Mouse (Mus musculus) c-Kit-negative CD71-positive TER-119-positive erythroid progenitor cells, embryonic 14.5 days (primary cell): ENCODE measurements around the gene 6430628N08Rik.

Source experiments
- DNase-seq: peaks from one replicate; pipeline ENCODE4 v3.0.0-alpha.2; 2013; ENCODE audit warnings: low read depth, low spot score

Gene 6430628N08Rik

DNA sequence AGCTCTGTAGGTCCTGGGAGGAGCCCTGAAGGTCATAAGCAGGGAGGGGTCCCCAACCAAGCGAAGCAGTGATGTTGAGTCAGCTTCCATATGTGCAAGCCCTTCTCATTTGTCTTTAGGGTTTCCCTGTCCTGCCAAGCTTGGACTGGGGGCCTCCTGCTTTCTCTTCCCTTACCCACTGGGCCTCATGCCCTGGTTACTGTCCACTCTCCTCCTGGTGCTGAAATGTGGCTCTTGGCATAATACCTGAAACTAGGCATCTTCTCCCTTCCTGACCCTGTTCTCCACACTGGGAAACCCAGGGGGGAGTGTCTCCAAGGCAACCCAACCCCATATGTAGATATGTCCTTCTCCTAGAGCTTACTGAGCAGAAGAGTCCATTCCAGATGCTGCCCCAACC lies 3.6 kb upstream of the 6430628N08Rik start:
- DNase-seq = no peak

DNA sequence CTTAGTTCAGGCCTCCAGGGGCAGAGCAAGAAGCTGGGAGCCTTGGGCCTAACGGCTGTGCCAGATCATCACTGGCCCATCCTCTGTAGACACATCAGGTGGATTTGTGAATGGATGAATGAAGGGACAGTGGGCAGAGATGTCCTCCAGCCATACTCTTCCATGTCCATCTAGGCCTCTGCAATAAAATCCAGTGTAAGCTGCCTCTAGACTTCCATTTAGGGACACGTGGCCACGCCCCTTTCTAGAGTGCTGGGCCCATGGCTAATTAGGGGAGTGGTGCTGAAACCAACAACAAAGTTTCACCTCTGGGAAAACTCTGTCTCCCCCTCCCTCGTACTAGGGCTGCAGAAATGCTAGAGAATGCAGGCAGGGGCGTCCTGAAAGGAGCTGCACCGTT lies 399 bp upstream of the 6430628N08Rik start:
- DNase-seq = no peak

DNA sequence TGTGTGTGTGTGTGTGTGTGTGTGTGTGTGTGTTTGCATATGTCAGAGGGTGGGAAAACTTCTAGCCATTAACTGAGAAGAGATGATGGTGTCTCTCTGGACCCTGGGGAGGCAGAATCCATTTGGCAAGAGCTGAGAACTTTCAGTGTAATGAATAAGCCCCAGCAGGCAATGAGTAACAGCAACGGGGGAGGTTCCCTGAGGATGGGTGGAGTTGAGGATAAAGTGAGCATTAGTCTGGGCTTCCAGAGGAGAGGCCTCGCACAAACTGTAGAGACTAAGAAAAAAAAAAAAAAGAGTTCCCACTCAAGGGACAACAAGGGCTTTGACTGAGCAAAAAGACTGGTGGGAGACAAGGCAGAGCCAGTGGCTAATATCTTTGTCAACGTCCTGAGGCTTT lies 3.8 kb downstream of the 6430628N08Rik start:
- DNase-seq = no peak

DNA sequence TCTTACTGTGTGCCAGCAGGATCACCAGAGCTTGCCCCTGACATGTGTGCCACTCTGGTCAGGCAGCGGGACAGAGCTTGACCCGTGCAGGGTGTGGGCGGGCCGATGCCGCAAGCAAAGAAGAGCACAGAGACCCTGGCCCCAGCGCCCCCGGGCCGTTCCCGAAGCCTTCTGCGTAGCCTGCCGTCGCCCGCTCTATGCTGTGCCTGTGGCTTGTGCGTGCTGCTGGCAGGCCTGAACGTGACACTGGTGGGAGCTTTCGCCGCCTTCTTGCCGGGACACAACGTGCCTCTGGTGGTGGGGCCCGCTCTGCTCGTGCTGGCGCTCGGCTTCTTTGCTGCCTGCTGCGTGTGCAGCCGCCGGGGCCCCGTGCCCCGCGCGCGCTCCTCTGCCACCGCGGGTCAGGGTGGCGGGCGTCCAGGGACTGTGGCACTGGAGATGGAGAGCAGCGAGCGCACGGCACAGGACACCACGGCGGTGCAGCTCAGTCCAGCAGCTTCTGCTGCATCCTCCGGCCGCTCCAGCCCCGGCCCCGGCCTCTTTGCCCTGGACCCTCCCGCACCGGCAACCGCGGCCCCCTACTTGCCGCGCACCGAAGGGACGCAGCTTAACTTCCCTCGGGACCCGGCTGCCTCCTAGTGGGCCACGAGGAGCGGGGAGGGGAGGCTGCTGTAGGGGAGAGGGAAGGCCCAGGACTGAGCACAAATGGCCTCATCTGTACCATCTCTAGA lies 7.6 kb downstream of the 6430628N08Rik start:
- DNase-seq = no peak

DNA sequence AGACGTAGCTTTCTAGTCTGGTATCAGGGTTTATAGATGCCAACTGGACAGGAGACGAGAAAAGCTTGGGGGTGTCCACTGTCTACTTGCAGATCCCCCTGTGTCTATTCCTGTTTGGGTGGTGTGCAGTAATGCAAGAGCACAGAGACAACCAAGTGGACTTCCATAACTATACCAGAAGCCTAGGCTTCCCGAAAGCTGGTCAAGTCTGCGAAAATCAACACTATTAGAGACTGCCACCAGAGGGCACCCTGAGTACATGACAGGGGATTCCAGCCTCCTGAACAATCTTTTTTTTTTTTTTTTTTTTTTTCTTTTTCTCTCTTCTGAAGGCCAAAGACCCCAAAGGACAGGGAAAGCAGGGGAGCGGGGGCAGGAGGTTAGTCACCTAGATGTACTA lies 12.4 kb downstream of the 6430628N08Rik start:
- DNase-seq = peak; percentile 28

DNA sequence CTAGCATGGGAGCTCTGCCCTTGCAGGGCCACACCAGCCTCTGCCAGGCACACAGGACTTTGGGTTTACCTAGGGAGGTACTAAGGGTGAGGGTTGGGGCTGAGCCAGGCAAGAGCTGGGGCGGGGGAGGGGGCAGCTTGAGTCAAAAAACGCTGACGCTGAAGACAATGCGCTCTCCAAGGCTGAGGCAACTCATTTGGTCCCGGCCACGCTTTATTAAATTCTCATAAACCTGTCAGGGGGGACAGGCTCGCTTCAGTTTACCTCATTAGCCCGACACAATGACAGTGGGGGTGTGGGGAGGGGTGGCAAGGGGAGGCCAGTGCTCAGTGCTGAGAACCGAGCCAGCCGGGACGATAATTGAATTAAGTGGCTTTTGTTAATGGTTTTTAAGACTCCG lies 13.9 kb downstream of the 6430628N08Rik start:
- no peak for DNase-seq

DNA sequence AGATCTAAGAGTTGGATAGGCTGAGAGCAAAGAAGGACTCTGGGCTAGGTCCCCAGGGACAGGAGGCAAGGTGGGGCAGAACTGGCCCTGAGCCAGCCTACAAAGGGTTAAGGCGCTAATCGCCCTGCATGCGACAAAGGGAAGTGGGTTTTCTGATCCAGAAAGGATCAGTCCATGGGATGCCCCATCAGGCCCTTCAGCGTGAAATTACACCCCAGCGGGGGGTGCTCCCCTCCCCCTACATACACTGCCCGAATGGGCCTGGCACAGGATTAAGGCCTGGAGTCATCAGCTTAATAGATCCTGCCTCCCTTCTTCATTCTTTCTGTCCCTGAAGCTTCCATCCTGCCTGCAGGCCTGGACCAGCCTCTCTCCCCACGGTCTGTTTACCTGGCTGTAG lies 15.2 kb downstream of the 6430628N08Rik start:
- no peak for DNase-seq

DNA sequence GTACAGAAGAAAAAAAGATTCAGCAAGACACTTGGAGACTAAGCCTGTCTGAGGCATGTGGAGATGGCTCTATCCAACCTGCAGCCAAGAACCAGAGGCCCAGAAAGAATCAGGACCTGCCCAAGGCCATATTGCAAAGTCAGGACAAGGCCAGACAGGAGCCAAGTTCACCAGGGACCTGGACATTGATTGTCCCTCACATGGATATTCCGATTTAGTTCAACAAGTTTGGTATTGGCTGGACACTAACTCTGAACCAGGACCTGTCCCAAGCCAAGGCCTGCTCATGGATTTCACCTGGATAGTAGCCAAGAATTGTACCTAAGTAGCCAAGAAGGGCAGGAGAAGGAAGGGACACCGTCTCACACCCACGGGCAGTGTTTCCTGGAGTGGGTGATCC lies 16.3 kb downstream of the 6430628N08Rik start:
- DNase-seq = no peak

DNA sequence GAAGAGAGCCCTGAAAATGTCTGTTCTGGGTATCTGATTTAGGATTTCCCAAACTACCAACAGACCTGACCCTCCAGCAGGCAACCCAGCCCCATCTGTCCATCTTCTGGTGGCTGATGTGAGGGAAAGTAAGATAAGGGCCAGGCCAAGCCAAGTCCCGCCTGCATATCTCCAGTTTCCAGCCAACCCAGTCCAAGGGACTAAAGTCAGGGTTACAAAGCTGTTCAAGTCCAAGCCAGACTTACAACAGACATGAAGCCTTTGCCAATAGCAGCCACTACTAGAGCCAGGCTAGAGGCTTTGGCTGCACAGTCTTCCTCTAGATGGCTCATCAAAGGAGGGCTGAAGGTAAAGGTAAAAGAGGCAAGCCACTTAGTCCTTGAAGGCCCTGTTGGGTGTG lies 17.5 kb downstream of the 6430628N08Rik start:
- DNase-seq = no peak

DNA sequence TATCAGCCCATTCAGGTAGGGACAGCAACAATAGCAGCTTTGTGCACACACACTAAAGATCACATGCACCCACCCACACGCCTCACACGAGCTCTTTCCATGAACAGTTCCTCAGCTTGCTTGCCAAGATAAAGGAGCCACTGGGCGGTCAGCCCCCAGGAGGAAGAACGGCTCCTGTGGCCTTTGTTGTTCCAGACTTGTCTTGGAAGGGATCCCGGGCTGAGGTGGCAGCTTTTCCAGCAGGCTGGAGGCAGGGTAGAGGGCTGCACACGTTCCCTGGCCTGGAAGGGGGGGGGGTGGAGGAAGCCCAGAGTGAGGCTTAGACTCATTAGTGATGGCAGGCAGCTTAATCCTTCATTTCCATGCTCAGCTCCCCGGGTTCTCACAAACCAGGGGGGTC lies 18.2 kb downstream of the 6430628N08Rik start:
- DNase-seq = no peak

DNA sequence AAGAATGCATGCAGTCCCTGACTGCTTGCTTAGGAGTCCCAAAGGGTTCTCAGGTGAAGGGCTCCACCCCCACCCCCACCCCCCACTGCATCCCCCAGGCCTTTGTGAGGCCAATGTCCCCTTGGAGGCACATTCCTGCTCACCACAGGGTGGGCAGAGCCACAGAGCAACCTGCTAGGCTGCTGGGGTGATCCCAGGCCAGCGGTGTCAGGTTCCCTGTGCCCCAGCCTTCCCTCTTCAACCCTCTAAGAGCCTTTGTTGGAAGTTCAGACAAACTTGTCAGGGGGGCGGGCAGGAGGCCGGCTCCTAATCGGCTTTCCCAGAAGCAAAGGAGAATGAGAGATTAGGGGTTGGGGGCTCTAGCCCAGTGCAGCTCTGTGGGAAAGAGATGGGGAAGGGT lies 21.1 kb downstream of the 6430628N08Rik start:
- DNase-seq = no peak

DNA sequence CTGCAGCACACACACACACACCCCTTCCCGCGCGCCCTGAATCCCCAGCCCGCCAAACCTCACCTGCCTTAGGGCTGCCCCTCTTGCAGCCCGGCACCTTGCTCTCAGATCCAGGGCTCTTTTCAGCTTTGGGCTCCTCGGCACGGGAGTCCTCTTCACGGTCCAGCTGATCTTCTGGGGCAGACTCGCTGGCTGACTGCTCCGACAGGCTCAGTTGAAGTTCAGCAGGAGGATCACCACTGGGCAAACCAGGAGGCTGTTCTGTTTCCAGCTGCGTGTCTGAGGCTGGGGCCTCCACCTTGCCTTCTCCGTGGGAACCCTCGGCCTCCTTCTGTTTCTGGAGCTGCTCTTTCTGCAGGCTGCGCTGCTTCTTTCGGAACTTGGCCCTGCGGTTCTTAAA lies 29.4 kb downstream of the 6430628N08Rik start:
- no peak for DNase-seq

DNA sequence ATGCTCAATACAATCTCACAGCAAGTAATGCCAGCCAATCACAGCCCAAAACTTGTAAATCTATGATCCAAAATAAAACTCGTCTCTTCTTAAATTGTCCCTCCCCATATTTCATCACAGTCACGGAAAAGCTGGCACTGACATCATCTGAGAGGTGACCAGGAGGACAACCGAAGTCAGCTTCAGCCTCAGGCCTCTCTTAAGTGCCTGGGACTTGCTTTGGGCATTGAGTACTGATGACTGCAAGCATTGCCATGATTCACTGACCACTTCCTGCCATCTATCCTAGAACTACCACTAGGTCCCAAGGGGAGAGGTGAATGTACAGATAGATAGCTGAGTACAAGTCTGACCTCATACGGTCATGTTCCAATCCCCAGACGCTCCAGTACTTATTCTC lies 32.2 kb downstream of the 6430628N08Rik start:
- no peak for DNase-seq

DNA sequence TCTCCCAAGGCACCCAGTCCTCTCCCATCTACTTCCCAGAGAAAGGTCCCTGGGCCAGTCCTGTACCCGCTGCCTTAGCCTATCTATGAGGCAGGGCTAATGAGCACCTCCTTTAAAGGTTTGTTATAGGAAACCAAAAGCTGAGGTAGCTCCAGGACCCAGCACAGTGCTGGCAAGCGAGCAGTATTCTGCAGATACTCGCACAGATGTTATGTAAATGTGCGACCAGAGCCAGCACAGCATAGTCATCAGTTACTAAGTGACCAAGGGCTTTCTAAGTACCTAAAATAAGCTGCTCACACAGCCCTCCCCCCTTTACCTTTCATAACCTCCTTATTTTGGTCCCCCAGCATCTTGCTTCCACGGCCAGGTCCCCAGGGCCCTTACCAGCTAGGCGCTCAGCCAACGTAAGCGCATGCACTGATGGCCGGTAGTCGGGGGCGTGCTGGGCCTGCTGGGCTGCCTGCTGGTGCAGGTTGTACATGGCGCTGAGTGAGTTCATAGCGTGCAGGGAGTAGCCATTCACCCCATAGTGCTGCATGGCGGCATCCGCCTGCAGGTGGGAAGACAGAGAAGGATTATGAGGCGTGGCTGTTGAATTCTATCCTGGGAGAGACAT lies 32.9 kb downstream of the 6430628N08Rik start:
- DNase-seq = no peak

DNA sequence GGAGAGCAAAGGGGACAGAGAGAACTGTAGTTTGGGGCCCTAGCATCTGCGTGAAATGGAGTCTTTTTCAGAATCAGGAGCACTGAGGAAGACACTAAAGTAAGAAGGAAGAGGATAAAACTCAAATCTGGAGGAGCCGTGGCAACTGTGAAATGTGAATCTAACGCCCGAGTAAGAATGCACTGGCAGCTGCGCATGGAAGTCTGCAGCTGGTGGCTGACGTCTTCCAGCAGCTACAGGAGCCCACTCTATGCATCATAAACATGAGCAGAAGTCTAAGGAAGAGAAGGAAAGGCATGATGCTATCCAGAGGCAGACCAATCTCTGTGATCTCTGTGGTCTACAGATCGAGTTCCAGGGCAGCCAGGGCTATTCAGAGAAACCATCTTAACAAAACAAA lies 37.2 kb downstream of the 6430628N08Rik start:
- no peak for DNase-seq

DNA sequence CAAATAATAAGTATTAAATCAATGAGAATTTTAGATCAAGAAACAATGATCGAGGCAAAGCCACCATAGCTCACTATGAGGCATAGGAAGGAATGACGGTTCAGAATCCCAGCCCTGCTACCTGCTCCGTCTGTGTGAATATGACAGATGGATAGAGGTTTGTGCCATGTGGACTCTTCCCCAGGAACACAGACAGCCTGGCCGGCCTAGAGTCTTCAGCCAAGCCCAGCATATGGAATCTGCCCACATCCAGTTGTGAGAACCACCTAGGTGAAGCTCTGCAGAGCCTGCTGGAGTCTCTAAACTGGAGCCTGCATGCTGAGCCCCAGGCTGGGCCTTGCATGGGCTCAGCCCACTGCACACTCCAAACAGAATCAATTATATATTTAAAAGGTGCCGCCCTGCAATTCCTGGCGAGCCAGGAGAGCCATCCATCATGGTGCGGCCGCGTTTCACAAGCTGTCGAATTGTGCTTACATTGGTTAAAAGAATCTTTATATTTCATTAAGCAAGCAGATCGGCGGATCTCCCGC lies 41.2 kb downstream of the 6430628N08Rik start:
- no peak for DNase-seq

DNA sequence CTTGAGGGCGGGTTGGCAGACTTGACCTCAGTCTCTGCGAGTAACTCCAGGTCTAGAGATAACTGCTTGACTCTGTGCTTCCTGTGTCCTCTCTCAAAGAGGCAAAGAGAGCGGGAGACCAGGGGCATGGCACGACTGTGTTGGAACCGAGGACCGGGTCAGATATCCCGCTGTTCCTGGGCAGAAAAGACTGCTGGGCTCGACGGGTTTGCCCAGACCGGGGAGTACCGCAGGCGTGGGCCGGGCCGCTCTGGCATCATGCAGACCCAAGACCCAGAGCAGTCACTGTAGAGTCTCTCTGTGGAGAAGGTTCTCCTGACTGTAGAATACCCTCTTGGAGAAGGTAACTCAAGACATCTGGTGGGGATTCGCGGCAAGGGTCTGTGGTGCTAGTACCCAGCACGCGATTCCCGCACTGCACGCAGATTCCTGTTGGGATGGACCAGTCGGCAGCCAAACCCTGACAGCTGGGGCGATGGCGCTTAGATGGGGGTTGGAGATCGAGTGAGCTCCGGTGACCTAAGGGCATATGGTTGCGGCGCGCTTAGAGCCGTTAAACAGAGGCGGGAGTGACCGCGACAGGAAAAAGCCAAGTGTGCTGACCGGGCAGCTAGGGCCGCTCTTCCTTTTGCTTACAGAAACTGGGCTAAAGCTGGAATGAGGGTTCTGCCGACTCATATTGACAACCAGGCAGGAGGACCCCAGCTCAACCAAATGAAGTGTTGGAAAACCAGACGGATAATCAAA lies 45.5 kb downstream of the 6430628N08Rik start:
- no peak for DNase-seq

DNA sequence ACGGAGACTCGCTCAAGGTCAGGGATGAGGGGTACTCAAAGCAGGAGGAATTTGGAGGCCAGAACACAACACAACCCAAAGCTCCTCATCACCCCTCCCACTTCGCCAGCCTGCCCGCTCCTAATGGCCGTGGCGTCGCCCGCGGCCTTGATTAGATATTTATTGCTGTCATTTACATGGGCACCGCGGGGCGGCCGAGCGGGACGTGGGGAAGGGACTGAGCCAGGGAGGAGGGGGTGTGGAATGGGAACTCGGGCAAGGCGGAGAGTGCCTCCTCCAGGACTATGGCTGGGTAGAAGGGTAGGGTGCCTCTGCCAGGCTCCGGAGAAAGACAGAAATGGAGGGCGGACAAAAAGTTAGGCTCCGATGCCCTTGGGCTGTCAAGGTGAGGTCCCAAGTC lies 46.2 kb downstream of the 6430628N08Rik start:
- no peak for DNase-seq

DNA sequence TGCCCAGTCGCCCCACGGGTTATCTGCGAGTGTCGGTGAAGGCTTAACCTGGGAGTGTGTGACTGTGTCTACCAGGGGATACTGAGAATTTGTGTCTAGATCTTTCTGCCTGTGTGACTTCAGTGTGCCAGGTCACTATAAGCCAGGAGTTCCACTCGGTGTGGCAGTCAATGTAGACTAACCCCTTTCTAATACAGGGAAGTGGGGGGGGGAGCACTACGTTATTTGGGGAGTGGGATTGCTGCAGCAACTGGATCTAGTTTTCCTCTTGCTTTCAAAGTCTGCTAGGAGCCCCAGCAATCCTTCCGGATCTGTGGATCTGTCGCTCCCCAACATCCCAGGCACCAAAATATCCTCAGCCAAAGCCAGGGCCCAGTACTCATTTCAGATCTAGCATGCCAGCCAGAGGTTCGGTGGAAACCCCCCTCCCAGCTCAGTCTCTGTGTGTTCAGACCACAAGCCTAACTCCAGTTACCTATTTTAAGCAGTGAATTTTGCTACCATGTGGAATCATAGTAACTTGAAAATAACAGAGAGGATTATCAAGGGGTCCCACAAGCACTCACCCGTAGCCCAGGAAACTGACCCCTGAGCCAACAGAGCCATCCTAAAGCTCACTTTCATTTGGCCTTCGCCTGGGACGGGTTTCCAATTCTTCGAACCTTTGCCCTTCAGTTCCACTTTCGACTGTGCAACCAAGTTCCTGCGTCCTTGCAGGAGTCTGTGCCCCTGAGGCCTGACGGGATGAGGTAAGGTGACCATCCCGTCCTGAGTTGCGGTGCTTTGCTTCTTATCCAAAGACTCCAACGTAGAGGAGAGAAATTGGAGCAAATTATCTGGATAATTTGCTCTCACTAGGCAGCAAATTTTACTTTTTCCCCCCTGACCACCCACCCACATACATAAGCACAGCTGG lies 46.9 kb downstream of the 6430628N08Rik start:
- no peak for DNase-seq

DNA sequence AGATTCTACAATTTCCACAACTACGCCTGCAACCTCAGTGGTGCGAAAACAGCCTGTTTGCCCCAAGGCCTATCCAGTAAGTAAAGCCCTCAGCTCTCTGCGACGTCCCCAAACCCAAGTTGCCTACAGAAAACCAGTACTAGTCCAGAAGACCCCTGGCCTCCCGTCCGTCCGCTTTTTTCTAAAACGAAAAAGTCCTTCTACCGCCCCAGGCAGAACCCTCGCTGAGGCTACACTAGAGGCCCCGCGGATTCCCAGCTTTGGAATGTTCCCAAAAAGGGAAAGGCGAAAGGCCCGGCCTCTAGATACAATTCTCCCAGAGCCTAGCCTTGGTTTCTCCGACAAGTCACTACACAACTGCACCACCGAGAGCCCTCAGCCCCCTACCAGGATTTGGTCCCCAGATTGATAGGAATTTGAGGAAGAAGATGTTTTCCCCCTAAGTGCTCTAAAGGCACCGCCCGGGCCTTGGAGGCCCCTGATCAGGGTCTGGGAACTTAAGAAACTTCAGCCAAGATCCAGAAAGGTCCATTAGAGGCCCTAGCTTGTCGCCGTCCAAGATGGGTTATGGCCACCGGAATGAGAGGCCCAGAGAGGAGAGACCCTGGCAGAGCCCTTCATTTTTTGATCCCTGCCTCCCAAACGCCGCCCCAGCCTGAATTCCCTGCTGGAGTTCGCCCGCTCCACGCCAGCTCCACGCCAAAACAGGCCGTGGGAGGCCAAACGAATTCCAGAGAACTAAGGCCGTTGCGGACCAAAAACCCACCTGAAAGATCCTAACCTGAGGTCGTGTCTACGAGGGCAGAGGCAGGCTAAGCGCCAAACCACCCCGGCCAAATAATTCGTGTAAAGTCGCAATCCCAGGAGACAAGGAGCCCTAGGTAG lies 48.1 kb downstream of the 6430628N08Rik start:
- no peak for DNase-seq
